Mouse (Mus musculus) ovary, postnatal 10 days (tissue): ENCODE data around the gene Evi5.

Source experiments
- DNase-seq: peaks from one replicate; pipeline ENCODE4 v3.0.0; 2022; ENCODE audit warnings: low spot score

Gene Evi5

DNA sequence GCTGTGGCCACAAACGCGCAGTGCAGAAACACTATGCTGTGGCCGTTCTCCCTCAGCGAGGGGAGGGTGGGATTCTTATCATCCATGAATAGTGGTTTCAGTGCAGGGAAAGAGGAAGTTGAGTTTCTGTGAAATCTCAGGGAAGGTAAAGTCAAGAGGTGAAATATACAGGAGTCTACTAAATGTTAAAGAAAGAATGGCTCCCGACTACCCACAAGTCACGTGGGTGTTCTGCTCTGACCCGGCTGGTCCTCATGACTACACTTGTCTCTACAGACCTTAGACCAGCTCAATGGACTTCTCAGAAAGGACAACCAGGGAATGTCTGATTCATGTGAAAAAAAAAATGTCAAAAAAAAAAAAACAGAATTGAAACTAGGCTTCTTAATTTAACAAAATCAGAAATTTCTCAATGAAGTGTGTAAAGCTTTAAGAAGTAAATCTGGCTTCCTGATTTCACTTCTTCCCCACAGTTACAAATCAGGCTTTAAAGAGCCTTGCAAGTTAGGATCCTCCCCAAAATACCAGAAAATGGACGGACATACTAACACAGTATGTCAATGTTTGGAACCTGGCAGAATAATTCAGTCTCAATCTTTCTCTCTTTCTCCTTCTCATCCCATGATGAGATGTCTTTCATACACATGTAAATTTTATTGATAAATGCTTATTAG lies 166.6 kb downstream of the Evi5 start:
- DNase-seq: no peak

- DNase-seq: no peak
Measured at GRCm38 (mm10) chr5:107706262-107706661, 168.6 kb downstream of the Evi5 start.

GRCm38 (mm10) chr5:107705756-107706155 lies 169.2 kb downstream of the Evi5 start:
- DNase-seq: no peak

DNA sequence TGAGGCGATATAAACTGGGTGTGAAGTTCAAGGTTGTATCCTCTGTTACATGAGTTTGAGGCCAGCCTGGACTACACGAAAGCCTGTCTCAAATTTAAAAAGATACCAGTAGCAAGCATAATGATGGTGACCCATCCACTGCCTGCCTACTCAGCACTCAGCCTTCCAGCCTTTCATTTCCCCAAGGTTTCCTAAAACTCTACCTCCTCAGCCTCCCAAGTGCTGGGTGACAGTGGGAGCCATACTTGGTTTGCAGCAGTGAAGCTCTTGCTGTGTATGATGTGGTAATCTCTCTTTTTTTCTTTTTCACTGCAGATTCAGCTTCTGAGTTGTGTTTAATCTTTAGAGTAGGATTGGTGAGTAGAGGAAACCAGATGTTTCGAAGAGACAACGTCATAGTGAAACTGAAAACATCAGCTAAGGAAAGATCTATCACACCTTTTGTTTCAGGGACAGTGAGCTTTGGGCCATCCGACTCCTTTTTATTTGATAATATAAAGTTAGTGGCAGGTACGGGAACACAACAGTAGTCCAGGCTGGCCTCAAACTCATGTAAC lies 171.6 kb downstream of the Evi5 start:
- no peak for DNase-seq

DNA sequence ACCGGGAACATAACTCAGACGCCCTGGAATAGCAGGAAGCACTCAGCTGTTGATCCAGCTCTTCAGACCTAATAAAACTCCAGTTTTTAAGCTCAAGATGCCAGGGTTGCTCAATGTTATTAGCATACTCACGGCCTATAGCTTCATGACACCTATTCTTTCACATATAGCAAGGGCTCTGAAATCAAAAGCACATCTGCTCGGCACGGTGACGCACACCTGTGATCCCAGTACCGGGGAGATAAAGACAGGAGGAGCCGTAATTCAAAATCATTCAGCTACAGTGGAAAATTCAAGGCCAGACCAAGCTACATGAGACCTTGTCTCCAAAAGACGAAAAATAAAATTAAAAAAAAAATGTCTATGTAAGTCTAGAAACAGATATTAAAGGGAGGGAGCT lies 173.2 kb downstream of the Evi5 start:
- no peak for DNase-seq

GRCm38 (mm10) chr5:107700873-107701272 lies 174.0 kb downstream of the Evi5 start:
- no peak for DNase-seq

GRCm38 (mm10) chr5:107698888-107699287 lies 176.0 kb downstream of the Evi5 start:
- DNase-seq: no peak

- DNase-seq: no peak
Measured at GRCm38 (mm10) chr5:107695019-107695418, 179.9 kb downstream of the Evi5 start.
